Mouse (Mus musculus): ENCODE results near the gene Spock1. TPM values are rescaled to one million over a fixed set of nuclear protein-coding genes. Genes with fewer than 3 reads are reported as not detected.

Spock1 gene
- total and polyA plus RNA-seq, 2 experiments: not detected

DNA sequence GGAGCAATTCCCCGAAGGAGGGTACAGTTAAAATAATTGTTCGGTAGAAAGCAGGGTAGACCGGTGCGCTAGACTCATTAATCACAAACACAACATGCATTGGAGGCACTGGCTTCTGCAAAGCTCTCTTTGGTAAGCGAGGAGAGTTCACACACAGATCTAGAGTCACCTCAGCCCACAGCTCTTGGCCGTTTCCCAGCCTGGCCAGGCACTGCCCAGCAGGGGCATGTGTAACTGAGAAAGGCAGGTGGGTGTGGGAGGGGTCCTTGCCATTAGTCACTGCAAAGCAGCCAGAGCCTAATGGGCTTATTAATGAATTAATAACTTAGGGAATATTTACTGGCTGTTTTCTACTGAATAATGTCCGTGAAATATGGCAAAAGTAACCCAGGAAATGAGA is 172.1 kb downstream of the Spock1 start:
- Histone ChIP-seq H3K9ac (ENCODE audit: low read depth, low read length) (no peak overlapping the region), H3K27ac (replicated peaks; ENCODE audit: insufficient read depth, low read depth, low read length) (no peak overlapping the region), H3K27me3 (ENCODE audit: control insufficient read depth, insufficient read depth, low read length) (no peaks in the 10 kb centered on the region), H3K4me3 (ENCODE audit: insufficient read depth, low read depth, low read length) (no peak overlapping the region), H3K4me1 (ENCODE audit: control insufficient read depth, insufficient read depth, low read length) (no peaks in the 10 kb centered on the region), H3K36me3 (ENCODE audit: control insufficient read depth, insufficient read depth, low read length) (no peaks in the 10 kb centered on the region), H3K79me2 (ENCODE audit: control insufficient read depth, insufficient read depth, low read length) (no peaks in the 10 kb centered on the region)
- no peak for DNase-seq (ENCODE audit: extremely low read depth, low read depth, low spot score)
- TF ChIP-seq POLR2A (IDR thresholded peaks at IDR 0.05; ENCODE audit: extremely low read depth, insufficient read depth, low read length): no peak
- TF ChIP-seq CTCF (IDR thresholded peaks at IDR 0.05; ENCODE audit: low read depth, low read length): no peak
- WGBS: 83% methylated on average over 7 of the region's 7 CpGs

GRCm38 (mm10) chr13:57734549-57734948 is 173.6 kb downstream of the Spock1 start:
- TF ChIP-seq POLR2A (IDR thresholded peaks at IDR 0.05; ENCODE audit: extremely low read depth, insufficient read depth, low read length) (no peak), CTCF (IDR thresholded peaks at IDR 0.05; ENCODE audit: low read depth, low read length) (no peak)
- no peaks in the 10 kb centered on the region for H3K36me3 ChIP-seq (ENCODE audit: control insufficient read depth, insufficient read depth, low read length)
- no peak overlapping the region for H3K27ac ChIP-seq (replicated peaks; ENCODE audit: insufficient read depth, low read depth, low read length)
- no peak overlapping the region for H3K9ac ChIP-seq (ENCODE audit: low read depth, low read length)
- no peaks in the 10 kb centered on the region for H3K4me1 ChIP-seq (ENCODE audit: control insufficient read depth, insufficient read depth, low read length)
- no peak overlapping the region for H3K4me3 ChIP-seq (ENCODE audit: insufficient read depth, low read depth, low read length)
- no peaks in the 10 kb centered on the region for H3K27me3 ChIP-seq (ENCODE audit: control insufficient read depth, insufficient read depth, low read length)
- no peak for DNase-seq (ENCODE audit: extremely low read depth, low read depth, low spot score)
- no peaks in the 10 kb centered on the region for H3K79me2 ChIP-seq (ENCODE audit: control insufficient read depth, insufficient read depth, low read length)
- WGBS: 96% methylated on average over 4 of the region's 4 CpGs

DNA sequence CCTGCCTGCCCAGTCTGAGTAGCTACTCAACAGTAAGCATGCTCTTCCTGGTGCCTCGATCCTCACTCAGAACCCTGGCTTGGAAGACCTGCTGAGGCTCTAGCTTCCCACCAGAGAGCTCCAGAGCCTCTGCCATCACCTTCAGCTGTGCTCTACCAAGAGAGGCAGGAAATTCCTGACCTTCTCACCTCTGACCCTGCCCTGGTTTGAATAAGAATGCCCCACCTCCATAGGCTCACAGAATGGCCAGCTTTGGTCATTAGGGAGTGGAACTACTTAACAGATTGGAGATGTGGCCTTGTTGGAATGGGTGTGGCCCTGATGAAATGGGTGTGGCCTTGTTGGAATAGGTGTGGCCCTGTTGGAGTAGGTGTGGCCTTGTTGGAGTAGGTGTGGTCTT is 174.6 kb downstream of the Spock1 start:
- no peak overlapping the region for H3K4me3 ChIP-seq (ENCODE audit: insufficient read depth, low read depth, low read length)
- H3K9ac ChIP-seq (ENCODE audit: low read depth, low read length): no peak overlapping the region
- WGBS: 83% methylated on average over 1 of the region's 1 CpGs
- TF ChIP-seq CTCF (IDR thresholded peaks at IDR 0.05; ENCODE audit: low read depth, low read length): no peak
- TF ChIP-seq POLR2A (IDR thresholded peaks at IDR 0.05; ENCODE audit: extremely low read depth, insufficient read depth, low read length): no peak
- H3K27me3 ChIP-seq (ENCODE audit: control insufficient read depth, insufficient read depth, low read length): no peaks in the 10 kb centered on the region
- no peaks in the 10 kb centered on the region for H3K36me3 ChIP-seq (ENCODE audit: control insufficient read depth, insufficient read depth, low read length)
- no peak for DNase-seq (ENCODE audit: extremely low read depth, low read depth, low spot score)
- H3K27ac ChIP-seq (replicated peaks; ENCODE audit: insufficient read depth, low read depth, low read length): no peak overlapping the region
- H3K79me2 ChIP-seq (ENCODE audit: control insufficient read depth, insufficient read depth, low read length): no peaks in the 10 kb centered on the region
- H3K4me1 ChIP-seq (ENCODE audit: control insufficient read depth, insufficient read depth, low read length): no peaks in the 10 kb centered on the region

DNA sequence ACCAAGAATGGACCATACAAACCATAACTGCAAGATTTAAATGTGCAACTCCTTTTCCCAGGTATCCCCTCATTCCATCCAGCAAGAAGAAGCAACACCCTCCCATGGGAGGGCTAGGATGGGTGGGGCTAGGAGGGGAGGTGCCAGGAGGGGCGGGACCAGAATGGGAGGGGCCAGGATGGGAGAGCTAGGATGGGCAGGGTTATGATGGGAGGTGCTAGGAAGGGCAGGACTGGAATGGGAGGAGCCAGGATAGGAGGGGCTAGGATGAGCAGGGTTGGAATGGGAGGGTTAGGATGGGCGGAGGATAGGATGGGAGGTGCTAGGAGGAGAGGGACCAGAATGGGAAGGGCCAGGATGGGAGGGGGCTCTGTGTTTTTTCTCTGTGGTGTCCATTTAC is 175.9 kb downstream of the Spock1 start:
- TF ChIP-seq CTCF (IDR thresholded peaks at IDR 0.05; ENCODE audit: low read depth, low read length): no peak
- TF ChIP-seq POLR2A (IDR thresholded peaks at IDR 0.05; ENCODE audit: extremely low read depth, insufficient read depth, low read length): no peak
- H3K9ac ChIP-seq (ENCODE audit: low read depth, low read length): no peak overlapping the region
- 55% methylated on average over 2 of the region's 2 CpGs for WGBS
- no peak for DNase-seq (ENCODE audit: extremely low read depth, low read depth, low spot score)
- no peak overlapping the region for H3K27ac ChIP-seq (replicated peaks; ENCODE audit: insufficient read depth, low read depth, low read length)
- no peaks in the 10 kb centered on the region for H3K79me2 ChIP-seq (ENCODE audit: control insufficient read depth, insufficient read depth, low read length)
- H3K27me3 ChIP-seq (ENCODE audit: control insufficient read depth, insufficient read depth, low read length): no peaks in the 10 kb centered on the region
- H3K4me1 ChIP-seq (ENCODE audit: control insufficient read depth, insufficient read depth, low read length): no peaks in the 10 kb centered on the region
- H3K4me3 ChIP-seq (ENCODE audit: insufficient read depth, low read depth, low read length): no peak overlapping the region
- H3K36me3 ChIP-seq (ENCODE audit: control insufficient read depth, insufficient read depth, low read length): no peaks in the 10 kb centered on the region

- TF ChIP-seq POLR2A (IDR thresholded peaks at IDR 0.05; ENCODE audit: extremely low read depth, insufficient read depth, low read length): no peak
- TF ChIP-seq CTCF (IDR thresholded peaks at IDR 0.05; ENCODE audit: low read depth, low read length): no peak
- H3K36me3 ChIP-seq (ENCODE audit: control insufficient read depth, insufficient read depth, low read length): no peaks in the 10 kb centered on the region
- no peaks in the 10 kb centered on the region for H3K79me2 ChIP-seq (ENCODE audit: control insufficient read depth, insufficient read depth, low read length)
- no peak overlapping the region for H3K4me3 ChIP-seq (ENCODE audit: insufficient read depth, low read depth, low read length)
- H3K27me3 ChIP-seq (ENCODE audit: control insufficient read depth, insufficient read depth, low read length): no peaks in the 10 kb centered on the region
- H3K27ac ChIP-seq (replicated peaks; ENCODE audit: insufficient read depth, low read depth, low read length): no peak overlapping the region
- no peaks in the 10 kb centered on the region for H3K4me1 ChIP-seq (ENCODE audit: control insufficient read depth, insufficient read depth, low read length)
- 95% methylated on average over 11 of the region's 11 CpGs for WGBS
- no peak overlapping the region for H3K9ac ChIP-seq (ENCODE audit: low read depth, low read length)
- DNase-seq (ENCODE audit: extremely low read depth, low read depth, low spot score): no peak
These were observed 180.4 kb downstream of the Spock1 start for GRCm38 (mm10) chr13:57727716-57728115.

GRCm38 (mm10) chr13:57726654-57727053 is 181.5 kb downstream of the Spock1 start:
- DNase-seq (ENCODE audit: extremely low read depth, low read depth, low spot score): no peak
- Histone ChIP-seq H3K36me3 (ENCODE audit: control insufficient read depth, insufficient read depth, low read length) (no peaks in the 10 kb centered on the region), H3K4me1 (ENCODE audit: control insufficient read depth, insufficient read depth, low read length) (no peaks in the 10 kb centered on the region), H3K27me3 (ENCODE audit: control insufficient read depth, insufficient read depth, low read length) (no peaks in the 10 kb centered on the region), H3K9ac (ENCODE audit: low read depth, low read length) (no peak overlapping the region), H3K79me2 (ENCODE audit: control insufficient read depth, insufficient read depth, low read length) (no peaks in the 10 kb centered on the region), H3K27ac (replicated peaks; ENCODE audit: insufficient read depth, low read depth, low read length) (no peak overlapping the region), H3K4me3 (ENCODE audit: insufficient read depth, low read depth, low read length) (no peak overlapping the region)
- TF ChIP-seq POLR2A (IDR thresholded peaks at IDR 0.05; ENCODE audit: extremely low read depth, insufficient read depth, low read length) (no peak), CTCF (IDR thresholded peaks at IDR 0.05; ENCODE audit: low read depth, low read length) (no peak)
- 80% methylated on average over 7 of the region's 7 CpGs for WGBS

Data from liver, adult 2 months (tissue).